Mouse (Mus musculus): ENCODE measurements at regions not wholly inside any gene's neighbourhood (a gene's known extent, or its start where the extent isn't known, plus 50 kb on each side); places are given as distances from the start of the nearest gene placed in this dataset.

DNA sequence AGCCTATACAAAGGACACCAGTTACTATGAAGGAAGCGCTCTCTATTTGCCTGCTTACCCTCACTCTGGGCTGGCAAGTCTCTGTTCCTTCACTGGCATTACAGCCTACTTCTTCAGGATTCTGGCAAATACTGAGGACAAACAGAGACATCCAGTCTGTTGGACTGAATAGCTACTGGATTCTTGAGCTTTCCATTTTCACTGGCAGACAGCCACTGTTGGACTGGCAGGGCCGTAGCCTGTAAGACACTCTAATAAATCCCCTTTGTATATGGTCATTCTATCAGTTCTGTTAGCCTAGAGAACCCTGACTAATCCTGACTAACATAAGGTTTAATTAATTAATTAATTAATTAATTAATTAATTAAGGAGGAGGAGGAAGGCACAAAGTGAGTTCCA, 72.4 kb upstream of the Dhrs4 start:
- no peak for DNase-seq (ENCODE audit: low spot score)
